Mouse (Mus musculus): ENCODE data around the gene Rin1.

- TF ChIP-seq GATA1 (IDR thresholded peaks at IDR 0.05; ENCODE audit: low read length), result no peak
- TF ChIP-seq TAL1 (IDR thresholded peaks at IDR 0.05; ENCODE audit: low read length), result no peak
These were observed 2.0 kb downstream of the Rin1 start for GRCm38 (mm10) chr19:5052166-5052822.
